Comparison of ENCODE assay signal across 8 mouse cellular contexts in the genomic region with DNA sequence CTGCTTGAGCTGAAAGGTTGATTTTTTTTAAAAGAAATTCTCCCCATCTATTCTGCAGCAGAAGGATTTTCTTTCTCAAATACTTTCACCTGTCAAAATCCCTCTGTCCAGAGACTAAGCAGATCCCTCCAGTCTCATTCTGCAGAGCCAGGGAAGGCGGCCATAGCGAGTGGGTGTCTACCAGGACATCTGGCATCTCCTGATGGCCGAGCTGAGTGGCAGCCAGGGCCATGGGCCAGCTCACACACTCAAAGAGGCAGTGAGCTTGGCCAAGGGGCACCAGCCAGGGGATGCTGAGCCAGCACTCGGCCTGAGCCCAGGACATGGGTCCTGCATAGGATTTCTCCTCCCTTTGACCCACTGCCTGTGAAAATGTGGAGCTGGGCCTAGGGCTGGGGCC.
A peak's percentile ranks its signal among the peaks of the same experiment; 100 is the strongest.
DNase-seq lines count a peak whose midpoint lies in the region; ATAC-seq and TF ChIP-seq lines count a peak whose summit lies in the region.

No protein-coding gene starts in this region.

- no peak overlapping the region for H3K4me2 ChIP-seq in forebrain, postnatal 0 days (ENCODE audit: low read depth)
- no peak overlapping the region for H3K4me2 ChIP-seq in forebrain, embryonic 14.5 days (ENCODE audit: low read length)
- H3K4me2 ChIP-seq in stomach, embryonic 14.5 days (replicated peaks; ENCODE audit: low read depth, low read length), result no peak overlapping the region
- no peak overlapping the region for H3K4me2 ChIP-seq in kidney, embryonic 14.5 days (replicated peaks; ENCODE audit: low read depth, low read length)

- ATAC-seq in forebrain, postnatal 0 days, result peak; percentile 77
- ATAC-seq in forebrain, embryonic 14.5 days, result no peak
- ATAC-seq in cerebellum, adult (ENCODE audit: insufficient number of reproducible peaks, low FRiP score, low TSS enrichment), result peak; percentile 84
- ATAC-seq in stomach, embryonic 14.5 days (ENCODE audit: insufficient number of reproducible peaks, insufficient read depth, low FRiP score, low read depth), result peak; percentile 59; the same call in 1 of the 2 replicates
- ATAC-seq in kidney, embryonic 14.5 days (ENCODE audit: low FRiP score, low TSS enrichment), result no peak

- no peaks in the 10 kb centered on the region for H3K4me1 ChIP-seq in forebrain, postnatal 0 days (ENCODE audit: insufficient read depth)
- H3K4me1 ChIP-seq in forebrain, embryonic 14.5 days (ENCODE audit: control insufficient read depth, insufficient read depth, low read length), result peaks cover 2% of the 10 kb centered on the region; the same call in 1 of the 2 replicates
- no peaks in the 10 kb centered on the region for H3K4me1 ChIP-seq in stomach, embryonic 14.5 days (ENCODE audit: control insufficient read depth, insufficient read depth, low read length)
- peaks cover 13% of the 10 kb centered on the region for H3K4me1 ChIP-seq in kidney, embryonic 14.5 days (ENCODE audit: control insufficient read depth, insufficient read depth, low read length)

- no peak overlapping the region for H3K9ac ChIP-seq in forebrain, postnatal 0 days
- H3K9ac ChIP-seq in forebrain, embryonic 14.5 days (ENCODE audit: low read length), result no peak overlapping the region
- H3K9ac ChIP-seq in stomach, embryonic 14.5 days (replicated peaks; ENCODE audit: low read depth, low read length), result no peak overlapping the region
- no peak overlapping the region for H3K9ac ChIP-seq in kidney, embryonic 14.5 days (ENCODE audit: low read depth, low read length)

- no peaks in the 10 kb centered on the region for H3K36me3 ChIP-seq in forebrain, postnatal 0 days (ENCODE audit: insufficient read depth)
- no peaks in the 10 kb centered on the region for H3K36me3 ChIP-seq in forebrain, embryonic 14.5 days (ENCODE audit: control insufficient read depth, insufficient read depth, low read length)
- H3K36me3 ChIP-seq in stomach, embryonic 14.5 days (ENCODE audit: control insufficient read depth, insufficient read depth, low read length), result no peaks in the 10 kb centered on the region
- no peaks in the 10 kb centered on the region for H3K36me3 ChIP-seq in kidney, embryonic 14.5 days (ENCODE audit: control insufficient read depth, insufficient read depth, low read length)

- 54% methylated on average over 4 of the region's 4 CpGs for whole genome bisulfite sequencing in forebrain, postnatal 0 days
- 75% methylated on average over 4 of the region's 4 CpGs for WGBS in forebrain, embryonic 14.5 days
- 46% methylated on average over 4 of the region's 4 CpGs for WGBS in stomach, embryonic 14.5 days
- 58% methylated on average over 4 of the region's 4 CpGs for WGBS in kidney, embryonic 14.5 days

- H3K4me3 ChIP-seq in forebrain, postnatal 0 days (ENCODE audit: low read depth, low read length), result no peak overlapping the region
- no peak overlapping the region for H3K4me3 ChIP-seq in forebrain, embryonic 14.5 days (ENCODE audit: low read depth, low read length)
- no peak overlapping the region for H3K4me3 ChIP-seq in stomach, embryonic 14.5 days (ENCODE audit: low read depth, low read length)
- no peak overlapping the region for H3K4me3 ChIP-seq in kidney, embryonic 14.5 days (ENCODE audit: low read length)

- no peaks in the 10 kb centered on the region for H3K9me3 ChIP-seq in forebrain, postnatal 0 days (ENCODE audit: low read length)
- no peaks in the 10 kb centered on the region for H3K9me3 ChIP-seq in forebrain, embryonic 14.5 days (replicated peaks; ENCODE audit: control insufficient read depth, low read length)
- H3K9me3 ChIP-seq in stomach, embryonic 14.5 days (ENCODE audit: control insufficient read depth, low read depth, low read length), result no peaks in the 10 kb centered on the region
- no peaks in the 10 kb centered on the region for H3K9me3 ChIP-seq in kidney, embryonic 14.5 days (ENCODE audit: control insufficient read depth, low read length)

- no peaks in the 10 kb centered on the region for H3K27me3 ChIP-seq in forebrain, postnatal 0 days (ENCODE audit: insufficient read depth, low read length)
- no peaks in the 10 kb centered on the region for H3K27me3 ChIP-seq in forebrain, embryonic 14.5 days (replicated peaks; ENCODE audit: control insufficient read depth, insufficient read depth, low read length)
- no peaks in the 10 kb centered on the region for H3K27me3 ChIP-seq in stomach, embryonic 14.5 days (ENCODE audit: control insufficient read depth, insufficient read depth, low read length)
- no peaks in the 10 kb centered on the region for H3K27me3 ChIP-seq in kidney, embryonic 14.5 days (ENCODE audit: control insufficient read depth, insufficient read depth, low read length)

- no peak overlapping the region for H3K27ac ChIP-seq in forebrain, postnatal 0 days (ENCODE audit: low read depth, low read length)
- H3K27ac ChIP-seq in forebrain, embryonic 14.5 days (ENCODE audit: low read depth, low read length), result no peak overlapping the region
- H3K27ac ChIP-seq in stomach, embryonic 14.5 days (ENCODE audit: low read length), result no peak overlapping the region
- no peak overlapping the region for H3K27ac ChIP-seq in kidney, embryonic 14.5 days (ENCODE audit: low read depth, low read length)

- TF ChIP-seq CTCF in forebrain, postnatal 0 days (IDR thresholded peaks at IDR 0.05; ENCODE audit: low read depth), result no peak

- peak; percentile 50 for DNase-seq in forebrain, postnatal 0 days
- DNase-seq in forebrain, embryonic 14.5 days (ENCODE audit: low spot score), result no peak
- peak; percentile 63 to 84 for DNase-seq in gastrocnemius, adult 8-10 months (ENCODE audit: low spot score in 2 of 2)
- DNase-seq in layer of hippocampus, postnatal 10 days (ENCODE audit: low spot score in 2 of 2), result peak; percentile 68 to 79
- DNase-seq in lung, postnatal 25 days (ENCODE audit: low spot score), result no peak

Comparison
In these comparisons a context has a peak if more than half of its experiments do, and no peak if none do; other contexts are left out.
1. ATAC-seq: peak in forebrain, postnatal 0 days (single experiment), cerebellum, adult (single experiment) and stomach, embryonic 14.5 days (single experiment); none in forebrain, embryonic 14.5 days (single experiment) and kidney, embryonic 14.5 days (single experiment).
2. DNase-seq: peak in forebrain, postnatal 0 days (single experiment), gastrocnemius, adult 8-10 months (2 of 2) and layer of hippocampus, postnatal 10 days (2 of 2); none in forebrain, embryonic 14.5 days (single experiment) and lung, postnatal 25 days (single experiment).